In the genomic region with DNA sequence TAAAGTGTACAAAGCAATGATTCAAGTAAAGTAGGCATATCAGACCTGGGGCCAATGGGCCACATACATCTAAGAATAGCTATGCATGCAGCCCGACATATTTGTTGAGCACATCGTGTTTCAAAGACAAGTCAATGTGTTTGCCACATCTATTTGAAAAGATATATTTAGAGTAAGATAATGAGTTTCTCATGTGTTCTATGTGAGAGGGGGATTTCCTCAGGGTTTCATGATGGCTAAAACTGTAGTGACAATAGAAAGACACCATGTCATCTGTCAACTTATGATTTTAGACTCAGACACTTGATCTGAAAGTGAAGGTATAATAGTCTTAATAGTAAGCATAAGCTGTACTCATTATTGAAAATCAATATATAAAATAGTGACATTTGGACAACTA, we compare ENCODE assay signal across 27 mouse cellular contexts. TPM values are rescaled to one million over a fixed set of nuclear protein-coding genes. Genes with fewer than 3 reads are reported as not detected.
"Had no signal": no experiment of that assay in that cellular context is flagged by ENCODE, and none has a peak within 500 bp of the region (broad histone marks: within the 10 kb centered on the region; RNA-seq: fewer than 3 reads in every experiment).

No protein-coding gene starts in this region.

- H3K4me2 ChIP-seq: embryonic facial prominence, embryonic 12.5 days; embryonic facial prominence, embryonic 13.5 days; embryonic facial prominence, embryonic 15.5 days; forebrain, embryonic 12.5 days; forebrain, embryonic 13.5 days; forebrain, embryonic 15.5 days had no signal

- H3K27me3 ChIP-seq: embryonic facial prominence, embryonic 12.5 days; embryonic facial prominence, embryonic 13.5 days; embryonic facial prominence, embryonic 15.5 days; forebrain, embryonic 12.5 days; forebrain, embryonic 13.5 days; forebrain, embryonic 15.5 days had no signal

- DNase-seq: cerebellum, adult 9-10 months; cerebellum, adult 9-11 months; cerebellum, postnatal 10 days; cerebellum, postnatal 14 days; cerebellum, postnatal 25 days; cerebellum, postnatal 36 days; embryo, embryonic 11 days; forebrain, postnatal 0 days; gastrocnemius, adult 2 months; gastrocnemius, postnatal 10 days; gastrocnemius, postnatal 14 days; gastrocnemius, postnatal 25 days; gastrocnemius, postnatal 36 days; heart, adult 11 months; heart, adult 18-20 months; heart, adult 2 months had no signal

- H3K27ac ChIP-seq: embryonic facial prominence, embryonic 10.5 days; embryonic facial prominence, embryonic 12.5 days; embryonic facial prominence, embryonic 13.5 days; embryonic facial prominence, embryonic 15.5 days; forebrain, embryonic 10.5 days; forebrain, embryonic 12.5 days; forebrain, embryonic 13.5 days; forebrain, embryonic 15.5 days; gastrocnemius, adult 2 months; heart, adult 2 months; heart, embryonic 10.5 days had no signal

- H3K36me3 ChIP-seq: embryonic facial prominence, embryonic 10.5 days; embryonic facial prominence, embryonic 12.5 days; embryonic facial prominence, embryonic 13.5 days; embryonic facial prominence, embryonic 15.5 days; forebrain, embryonic 10.5 days; forebrain, embryonic 12.5 days; forebrain, embryonic 15.5 days; heart, embryonic 10.5 days had no signal

- H3K9ac ChIP-seq: embryonic facial prominence, embryonic 12.5 days; embryonic facial prominence, embryonic 13.5 days; embryonic facial prominence, embryonic 15.5 days; forebrain, embryonic 12.5 days; forebrain, embryonic 13.5 days; forebrain, embryonic 15.5 days; forebrain, postnatal 0 days had no signal

- H3K4me3 ChIP-seq: embryonic facial prominence, embryonic 10.5 days; embryonic facial prominence, embryonic 12.5 days; embryonic facial prominence, embryonic 13.5 days; embryonic facial prominence, embryonic 15.5 days; erythroblast, embryonic 14.5 days; forebrain, embryonic 10.5 days; forebrain, embryonic 12.5 days; forebrain, embryonic 13.5 days; forebrain, embryonic 15.5 days; gastrocnemius, adult 2 months; heart, adult 2 months; heart, embryonic 10.5 days had no signal

- ATAC-seq: forebrain, embryonic 13.5 days; forebrain, embryonic 15.5 days; forebrain, embryonic 16.5 days; forebrain, postnatal 0 days had no signal

- H3K9me3 ChIP-seq: embryonic facial prominence, embryonic 10.5 days; embryonic facial prominence, embryonic 12.5 days; embryonic facial prominence, embryonic 13.5 days; embryonic facial prominence, embryonic 15.5 days; forebrain, embryonic 10.5 days; forebrain, embryonic 12.5 days; forebrain, embryonic 13.5 days; forebrain, embryonic 15.5 days; heart, embryonic 10.5 days had no signal

- H3K4me1 ChIP-seq: embryonic facial prominence, embryonic 10.5 days; embryonic facial prominence, embryonic 12.5 days; embryonic facial prominence, embryonic 13.5 days; embryonic facial prominence, embryonic 15.5 days; forebrain, embryonic 10.5 days; forebrain, embryonic 12.5 days; forebrain, embryonic 13.5 days; forebrain, embryonic 15.5 days; heart, embryonic 10.5 days had no signal

RNA-seq across cellular contexts. Expression of a gene that starts 48.3 kb away (rescaled TPM):
- polyA plus RNA-seq: erythroblast, embryonic 14.5 days had no signal
